Mouse (Mus musculus) small intestine, adult 2 months (tissue): Measurements from ENCODE around the gene Ivl. TPM values are rescaled to one million over a fixed set of nuclear protein-coding genes. Genes with fewer than 3 reads are reported as not detected.

Source experiments
- H3K27ac ChIP-seq: fragments of 200-500 bp; 2 replicates; pipeline ENCODE4 v1.5.1; 2012; ENCODE audit warnings: low read depth, low read length, control low read depth, inconsistent platforms; ENCODE audit not compliant: insufficient read depth
- H3K27me3 ChIP-seq: fragments of 200-500 bp; 2 replicates; pipeline ENCODE4 v1.6.1; 2012; ENCODE audit warnings: mild to moderate bottlenecking, moderate library complexity, low read length, inconsistent platforms; ENCODE audit not compliant: control insufficient read depth, insufficient read depth
- H3K36me3 ChIP-seq: fragments of 200-500 bp; 2 replicates; pipeline ENCODE4 v1.6.1; 2012; ENCODE audit warnings: mild to moderate bottlenecking, low read length, control low read depth, inconsistent platforms; ENCODE audit not compliant: control insufficient read depth, insufficient read depth
- H3K4me1 ChIP-seq: fragments of 200-500 bp; 2 replicates; pipeline ENCODE4 v1.6.1; 2012; ENCODE audit warnings: low read length, inconsistent platforms, mixed read lengths; ENCODE audit not compliant: control insufficient read depth, insufficient read depth, insufficient read length
- H3K4me3 ChIP-seq: fragments of 200-500 bp; 2 replicates; pipeline ENCODE4 v1.5.1; 2012; ENCODE audit warnings: low read depth, mild to moderate bottlenecking, control low read depth, inconsistent platforms, low read length, moderate library complexity
- CTCF ChIP-seq: fragments of 200-500 bp; IDR thresholded peaks from 2 replicates; pipeline ENCODE4 v1.5.1; 2012; ENCODE audit warnings: low read depth, mild to moderate bottlenecking, control low read depth, inconsistent platforms, low read length, moderate library complexity, mixed read lengths; ENCODE audit not compliant: insufficient replicate concordance, insufficient read length; ENCODE audit errors: extremely low read depth
- POLR2A ChIP-seq: fragments of 200-500 bp; IDR thresholded peaks from 2 replicates; pipeline ENCODE4 v1.6.1; 2012; ENCODE audit warnings: low read depth, mild to moderate bottlenecking, control low read depth, inconsistent platforms, low read length, moderate library complexity
- WGBS: fragments of 180-500 bp; shearing (Covaris S2); methylation state at CpG from one replicate; pipeline ENCODE4 v1.1.7; 2018; 5-methylcytosine and 5-hydroxymethylcytosine counted together
- polyA plus RNA-seq: library from polyadenylated mRNA; depleted of rRNA; stranded (reverse); fragments of >200 nt; gene quantifications from 2 replicates; pipeline ENCODE4 v1.2.3, GENCODE M21; 2012

Ivl gene
- polyA plus RNA-seq, 1 experiment, result not detected

DNA sequence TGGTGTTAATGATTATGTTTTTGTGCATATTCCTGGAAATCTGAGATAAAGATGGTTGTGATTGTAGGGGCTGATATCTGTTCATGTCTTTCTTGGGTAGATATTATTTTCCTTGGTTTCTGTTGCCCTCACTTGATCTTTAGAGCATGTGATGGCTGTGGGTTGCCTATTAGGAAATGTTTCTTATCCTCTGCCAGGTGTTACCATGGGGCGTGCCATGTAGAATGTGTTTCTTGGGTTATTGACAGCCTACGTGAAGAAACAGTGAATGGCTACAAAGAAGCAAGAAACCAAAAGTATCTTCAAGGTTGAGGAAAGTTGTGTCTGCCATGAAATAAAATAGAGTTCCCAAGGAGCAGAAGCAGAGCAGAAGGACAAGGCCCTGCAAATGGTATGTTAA is 24.9 kb upstream of the Ivl start:
- no peak overlapping the region for H3K27ac ChIP-seq
- H3K4me3 ChIP-seq, result no peak overlapping the region
- 66% methylated on average over 2 of the region's 2 CpGs for WGBS

DNA sequence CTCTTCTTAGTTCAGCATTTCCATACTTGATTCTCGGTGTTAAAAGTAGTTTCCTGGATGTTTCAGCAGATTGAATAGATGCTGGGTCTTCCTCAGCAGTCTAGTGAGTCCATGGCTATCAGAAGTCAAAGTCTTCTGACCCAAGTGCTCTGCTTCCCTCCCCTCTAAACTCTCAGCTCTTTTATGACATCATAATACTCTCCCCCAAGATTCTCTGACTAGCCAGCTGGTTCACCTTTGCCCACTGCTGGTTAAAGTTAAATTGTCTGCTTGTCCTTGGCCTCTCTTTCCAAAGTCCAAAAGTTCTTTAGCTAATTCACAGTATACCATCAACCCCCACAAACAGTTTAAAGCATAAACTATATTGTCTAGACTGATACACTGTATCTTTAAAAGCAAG is 15.3 kb upstream of the Ivl start, which contains the start of gene Smcp:
Gene Smcp (minus strand): TSS at position 140 of the 400 bp plus-strand sequence.
- Histone ChIP-seq H3K27ac (no peak within 1 kb of the TSS), H3K4me1 (no peaks in the 10 kb centered on the region), H3K36me3 (no peaks in the 10 kb centered on the region), H3K27me3 (no peaks in the 10 kb centered on the region), H3K4me3 (no peak within 1 kb of the TSS)
- TF ChIP-seq CTCF (no peak), POLR2A (no peak)
- WGBS, result 56% methylated on average over 1 of the region's 1 CpGs

More for the DNA sequence above, 24.9 kb upstream of the Ivl start:
- H3K27me3 ChIP-seq, result no peaks in the 10 kb centered on the region
- TF ChIP-seq CTCF (no peak), POLR2A (no peak)
- H3K4me1 ChIP-seq, result no peaks in the 10 kb centered on the region
- no peaks in the 10 kb centered on the region for H3K36me3 ChIP-seq

- no peak overlapping the region for H3K4me3 ChIP-seq
- TF ChIP-seq CTCF, result no peak
- TF ChIP-seq POLR2A, result no peak
- no peaks in the 10 kb centered on the region for H3K27me3 ChIP-seq
- no peaks in the 10 kb centered on the region for H3K4me1 ChIP-seq
- H3K27ac ChIP-seq, result no peak overlapping the region
- WGBS, result 46% methylated on average over 3 of the region's 3 CpGs
- no peaks in the 10 kb centered on the region for H3K36me3 ChIP-seq
These were observed 13.7 kb upstream of the Ivl start for GRCm38 (mm10) chr3:92587190-92587589.

DNA sequence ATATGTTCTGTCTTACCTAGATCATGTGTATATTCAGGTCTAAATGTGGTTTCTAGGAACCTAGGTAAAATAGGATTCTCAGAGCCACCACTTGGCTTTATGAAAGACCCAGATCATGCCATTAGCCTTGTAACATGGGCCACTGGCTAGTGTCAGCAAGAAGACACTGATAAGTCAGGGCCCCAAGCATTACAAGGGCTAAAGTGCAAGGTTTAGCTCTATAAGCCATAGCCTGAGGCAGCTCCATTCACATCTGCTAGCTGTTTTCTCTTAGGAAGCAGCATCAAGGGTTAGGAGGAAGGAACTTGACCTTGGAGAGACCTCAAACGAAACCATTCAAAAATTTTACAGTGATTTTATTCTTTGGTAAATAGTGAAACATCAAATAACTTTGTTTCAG is 11.5 kb upstream of the Ivl start:
- 56% methylated on average over 1 of the region's 1 CpGs for WGBS
- no peaks in the 10 kb centered on the region for H3K4me1 ChIP-seq
- H3K27me3 ChIP-seq, result no peaks in the 10 kb centered on the region
- H3K36me3 ChIP-seq, result no peaks in the 10 kb centered on the region
- TF ChIP-seq POLR2A (no peak), CTCF (no peak)
- H3K27ac ChIP-seq, result no peak overlapping the region
- no peak overlapping the region for H3K4me3 ChIP-seq

GRCm38 (mm10) chr3:92583164-92583826 is 9.8 kb upstream of the Ivl start:
- no peaks in the 10 kb centered on the region for H3K36me3 ChIP-seq
- no peak overlapping the region for H3K27ac ChIP-seq
- TF ChIP-seq POLR2A, result no peak
- no peak for TF ChIP-seq CTCF
- WGBS, result 72% methylated on average over 3 of the region's 3 CpGs
- no peaks in the 10 kb centered on the region for H3K27me3 ChIP-seq
- no peak overlapping the region for H3K4me3 ChIP-seq
- H3K4me1 ChIP-seq, result no peaks in the 10 kb centered on the region

GRCm38 (mm10) chr3:92579508-92579907 is 6.0 kb upstream of the Ivl start:
- WGBS, result 30% methylated on average over 1 of the region's 1 CpGs
- no peaks in the 10 kb centered on the region for H3K36me3 ChIP-seq
- no peak for TF ChIP-seq POLR2A
- TF ChIP-seq CTCF, result no peak
- H3K27ac ChIP-seq, result no peak overlapping the region
- H3K27me3 ChIP-seq, result no peaks in the 10 kb centered on the region
- no peak overlapping the region for H3K4me3 ChIP-seq
- H3K4me1 ChIP-seq, result no peaks in the 10 kb centered on the region

GRCm38 (mm10) chr3:92578652-92579413 is 5.3 kb upstream of the Ivl start:
- Histone ChIP-seq H3K27me3 (no peaks in the 10 kb centered on the region), H3K27ac (no peak overlapping the region)

More at GRCm38 (mm10) chr3:92578652-92579413, 5.3 kb upstream of the Ivl start:
- no peaks in the 10 kb centered on the region for H3K36me3 ChIP-seq
- no peaks in the 10 kb centered on the region for H3K4me1 ChIP-seq
- no peak overlapping the region for H3K4me3 ChIP-seq
- no peak for TF ChIP-seq CTCF
- TF ChIP-seq POLR2A, result no peak
- 30% methylated on average over 4 of the region's 4 CpGs for WGBS
